Mouse (Mus musculus) megakaryocyte, embryonic 14.5 days (primary cell): Measurements from ENCODE around the gene Hacd2.

Experiments used
- FLI1 ChIP-seq: IDR thresholded peaks from 2 replicates; pipeline ENCODE4 v1.6.1; 2012; ENCODE audit warnings: low read length, inconsistent platforms, mixed read lengths
- GATA1 ChIP-seq: IDR thresholded peaks from 3 replicates; pipeline ENCODE4 v1.6.1; 2012; ENCODE audit warnings: mixed read lengths, low read length, inconsistent platforms, borderline replicate concordance

DNA sequence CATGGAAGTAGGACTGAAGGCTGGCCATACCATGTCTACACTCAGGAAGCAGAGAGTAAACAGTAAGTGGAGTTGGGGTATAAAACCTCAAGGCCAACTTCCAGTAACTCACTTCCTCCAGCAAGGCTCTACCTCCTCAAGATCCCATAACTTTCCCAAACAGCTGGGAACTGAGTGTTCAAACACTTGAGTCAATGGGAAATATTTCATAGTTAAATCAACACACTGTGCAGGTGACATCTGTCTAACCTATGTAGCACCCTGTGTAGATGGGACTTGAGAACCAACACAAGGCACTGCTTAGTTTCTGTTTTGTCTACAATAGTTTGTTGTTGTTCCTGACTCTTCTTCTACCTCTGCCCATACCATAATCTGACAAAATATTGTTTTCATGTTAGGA is 13.8 kb upstream of the Hacd2 start:
- TF ChIP-seq GATA1: no peak
- no peak for TF ChIP-seq FLI1
